23 mouse cellular contexts compared by ENCODE assay signal in genomic region chr15:77095216-77095615, GRCm38 (mm10). TPM values are rescaled to one million over a fixed set of nuclear protein-coding genes. Genes with fewer than 3 reads are reported as not detected.
"Had no signal": no experiment of that assay in that cellular context is flagged by ENCODE, and none has a peak within 500 bp of the region (broad histone marks: within the 10 kb centered on the region; RNA-seq: fewer than 3 reads in every experiment).

No protein-coding gene starts in this region.

- H3K9me3 ChIP-seq: kidney, embryonic 15.5 days; liver, embryonic 13.5 days; midbrain, embryonic 12.5 days; midbrain, embryonic 15.5 days; neural tube, embryonic 12.5 days; neural tube, embryonic 15.5 days had no signal

- H3K4me3 ChIP-seq: kidney, embryonic 15.5 days; left cerebral cortex, adult 2 months; liver, embryonic 13.5 days; midbrain, embryonic 12.5 days; midbrain, embryonic 15.5 days; neural tube, embryonic 12.5 days; neural tube, embryonic 15.5 days had no signal

- DNase-seq: kidney, postnatal 10 days; kidney, postnatal 36 days; layer of hippocampus, postnatal 36 days; liver, embryonic 13.5 days; lung, adult 2 months; lung, postnatal 14 days; lung, postnatal 4 days; thymus, adult 18-20 months; thymus, postnatal 14 days; thymus, postnatal 4 days had no signal

- H3K27ac ChIP-seq: kidney, embryonic 15.5 days; left cerebral cortex, adult 2 months; liver, embryonic 13.5 days; midbrain, embryonic 12.5 days; midbrain, embryonic 15.5 days; neural tube, embryonic 12.5 days; neural tube, embryonic 15.5 days had no signal

- H3K27me3 ChIP-seq: kidney, embryonic 15.5 days; liver, embryonic 13.5 days; midbrain, embryonic 12.5 days; midbrain, embryonic 15.5 days; neural tube, embryonic 12.5 days; neural tube, embryonic 15.5 days had no signal

- H3K4me1 ChIP-seq: kidney, embryonic 15.5 days; liver, embryonic 13.5 days; midbrain, embryonic 12.5 days; midbrain, embryonic 15.5 days; neural tube, embryonic 12.5 days had no signal

RNA-seq across cellular contexts. Expression of gene Mb, which starts 44.7 kb away (rescaled TPM):
- total RNA-seq: left cerebral cortex, postnatal 10 days; left cerebral cortex, postnatal 36 days; megakaryocyte progenitor cell, adult 5-6 weeks; megakaryocyte-erythroid progenitor cell, adult 5-6 weeks had no signal
- polyA plus RNA-seq: liver, adult 2 months; midbrain, embryonic 12.5 days; small intestine, adult 2 months had no signal

RNA-seq across cellular contexts. Expression of gene Apol6, which starts 50.7 kb away (rescaled TPM):
- total RNA-seq: layer of hippocampus, postnatal 36 days; megakaryocyte progenitor cell, adult 5-6 weeks; megakaryocyte-erythroid progenitor cell, adult 5-6 weeks had no signal
- polyA plus RNA-seq: limb, embryonic 11.5 days; liver, adult 2 months; midbrain, embryonic 12.5 days; neural tube, embryonic 12.5 days; neural tube, embryonic 15.5 days had no signal
